Mouse (Mus musculus) limb, embryonic 14.5 days (tissue): ENCODE measurements around the gene Eng. TPM values are rescaled to one million over a fixed set of nuclear protein-coding genes. Genes with fewer than 3 reads are reported as not detected.

Source experiments
- ATAC-seq: fragments of 200-750 bp; cut with Nextera tagmentation; 2 replicates; pipeline ENCODE4 v1.8.0; 2017; ENCODE audit warnings: low read depth, moderate number of reproducible peaks, moderate TSS enrichment; ENCODE audit not compliant: low FRiP score
- DNase-seq: peaks from one replicate; pipeline ENCODE4 v3.0.0-alpha.2; 2015; ENCODE audit warnings: low spot score
- H3K27ac ChIP-seq: fragments of 300-500 bp; sonication (generic); replicated peaks from 2 replicates; pipeline ENCODE4 v1.5.1; 2014; ENCODE audit warnings: low read depth, mild to moderate bottlenecking, low read length, moderate library complexity, mixed read lengths
- H3K27me3 ChIP-seq: fragments of 300-500 bp; sonication (generic); 2 replicates; pipeline ENCODE4 v1.6.1; 2014; ENCODE audit warnings: low read length, mixed read lengths; ENCODE audit not compliant: control insufficient read depth, insufficient read depth
- H3K36me3 ChIP-seq: fragments of 300-500 bp; sonication (generic); 2 replicates; pipeline ENCODE4 v1.6.1; 2014; ENCODE audit warnings: mild to moderate bottlenecking, low read length, moderate library complexity, mixed read lengths; ENCODE audit not compliant: control insufficient read depth, insufficient read depth
- H3K4me1 ChIP-seq: fragments of 300-500 bp; sonication (generic); 2 replicates; pipeline ENCODE4 v1.6.1; 2014; ENCODE audit warnings: antibody characterized with exemption, low read length, mixed read lengths; ENCODE audit not compliant: control insufficient read depth, insufficient read depth
- H3K4me2 ChIP-seq: fragments of 300-500 bp; sonication (generic); replicated peaks from 2 replicates; pipeline ENCODE4 v1.6.1; 2014; ENCODE audit warnings: low read depth, mild to moderate bottlenecking, low read length, moderate library complexity; ENCODE audit not compliant: severe bottlenecking
- H3K4me3 ChIP-seq: fragments of 300-500 bp; sonication (generic); replicated peaks from 2 replicates; pipeline ENCODE4 v1.5.1; 2014; ENCODE audit warnings: low read length
- H3K9ac ChIP-seq: fragments of 300-500 bp; sonication (generic); 2 replicates; pipeline ENCODE4 v1.6.1; 2014; ENCODE audit warnings: mild to moderate bottlenecking, low read depth, low read length, moderate library complexity; ENCODE audit not compliant: severe bottlenecking
- H3K9me3 ChIP-seq: fragments of 300-500 bp; sonication (generic); 2 replicates; pipeline ENCODE4 v1.6.1; 2016; ENCODE audit warnings: low read length; ENCODE audit not compliant: control insufficient read depth
- POLR2A ChIP-seq: fragments of 200-500 bp; IDR thresholded peaks from 2 replicates; pipeline ENCODE4 v1.8.0; 2012; ENCODE audit warnings: inconsistent platforms, mild to moderate bottlenecking, moderate library complexity, borderline replicate concordance; ENCODE audit not compliant: insufficient read depth, insufficient read length; ENCODE audit errors: extremely low read depth
- WGBS: fragments of 180-500 bp; shearing (Covaris S2); extraction: QIAGEN DNeasy Blood & Tissue Kit; methylation state at CpG from one replicate; pipeline ENCODE4 v1.1.7; 2014; 5-methylcytosine and 5-hydroxymethylcytosine counted together
- polyA plus RNA-seq, 2 experiments: library from polyadenylated mRNA; depleted of rRNA in 1 of 2; stranded (reverse) in 1 of 2; unstranded in 1 of 2; fragments of >200 nt; fragmentation: Nextera tagmentation in 1 of 2; extraction: Ambion mirVana in 1 of 2; gene quantifications; 2 replicates each; pipeline versions ENCODE4 v1.2.1 to v1.2.3; 2012 to 2014

Eng gene
- polyA plus RNA-seq, 2 experiments = 49.3 to 61.4 TPM

- H3K4me1 ChIP-seq = peaks cover 22% of the 10 kb centered on the region
- H3K27me3 ChIP-seq = no peaks in the 10 kb centered on the region
- no peaks in the 10 kb centered on the region for H3K9me3 ChIP-seq
- peak overlapping the region; percentile 79 for H3K4me2 ChIP-seq
- peak overlapping the region; percentile 85 for H3K9ac ChIP-seq
- TF ChIP-seq POLR2A = no peak
- peak; percentile 47; the same call in 1 of the 2 replicates for ATAC-seq
- 0 out of 2 replicates have a peak, but pooled peaks cover 3% of the 10 kb centered on the region for H3K36me3 ChIP-seq
- peak overlapping the region; percentile 35; the same call in 1 of the 2 replicates for H3K27ac ChIP-seq
- DNase-seq = peak; percentile 76
- H3K4me3 ChIP-seq = peak overlapping the region; percentile 82
- WGBS = 10% methylated on average over 26 of the region's 34 CpGs
Observed at GRCm38 (mm10) chr2:32607262-32607947, 39.0 kb upstream of the Eng start.

- WGBS = 5% methylated on average over 25 of the region's 25 CpGs
- Histone ChIP-seq H3K36me3 (peaks cover 8% of the 10 kb centered on the region), H3K4me2 (peak overlapping the region; percentile 79), H3K27me3 (no peaks in the 10 kb centered on the region), H3K9me3 (no peaks in the 10 kb centered on the region), H3K9ac (0 out of 2 replicates have a peak overlapping the region, but pooled peaks have one; percentile 85), H3K27ac (peak overlapping the region; percentile 53; the same call in 1 of the 2 replicates), H3K4me3 (peak overlapping the region; percentile 82), H3K4me1 (peaks cover 22% of the 10 kb centered on the region)
- ATAC-seq (peak; percentile 39), DNase-seq (peak; percentile 69)
- TF ChIP-seq POLR2A = no peak
Observed at GRCm38 (mm10) chr2:32608141-32608777, 38.1 kb upstream of the Eng start.

DNA sequence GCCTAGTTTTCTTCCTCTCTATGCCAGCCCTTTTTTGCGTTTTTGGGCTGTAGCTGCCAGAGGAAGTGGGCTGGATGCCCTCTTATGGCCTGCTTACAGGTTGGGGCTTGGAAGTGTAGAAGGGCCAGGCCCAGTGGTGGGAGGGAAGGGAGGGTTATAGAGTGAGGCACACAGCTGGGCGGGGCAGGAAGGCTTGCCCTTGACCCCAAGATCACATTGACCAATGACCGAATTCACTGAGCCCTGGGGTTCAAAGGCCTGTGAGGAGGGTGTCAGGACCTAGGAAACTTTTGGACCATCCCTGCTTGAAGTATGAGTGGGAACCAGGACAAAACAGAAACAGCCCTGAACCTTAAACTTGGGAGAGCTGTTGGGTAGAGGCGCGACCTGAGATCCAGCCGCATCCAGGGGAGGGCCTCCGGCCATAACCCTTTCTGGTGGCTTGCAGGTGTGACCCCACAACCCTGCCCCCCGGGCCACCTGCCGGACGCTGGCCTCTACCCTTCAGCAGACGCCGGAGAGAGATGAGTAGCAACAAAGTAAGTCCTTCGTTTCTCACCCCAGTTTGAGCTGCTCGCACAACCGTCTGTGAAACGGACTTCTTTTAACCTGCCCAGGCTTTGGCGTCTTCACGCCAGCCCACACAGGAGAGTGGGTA is 37.5 kb upstream of the Eng start:
- ATAC-seq (no peak), DNase-seq (no peak)
- Histone ChIP-seq H3K27me3 (no peaks in the 10 kb centered on the region), H3K4me2 (peak overlapping the region; percentile 79), H3K4me3 (peak overlapping the region; percentile 82), H3K27ac (peak overlapping the region; percentile 53; the same call in 1 of the 2 replicates), H3K9me3 (no peaks in the 10 kb centered on the region), H3K36me3 (peaks cover 13% of the 10 kb centered on the region), H3K9ac (no peak overlapping the region), H3K4me1 (peaks cover 22% of the 10 kb centered on the region)
- no peak for TF ChIP-seq POLR2A
- 46% methylated on average over 18 of the region's 18 CpGs for WGBS

GRCm38 (mm10) chr2:32610610-32611229 is 35.7 kb upstream of the Eng start:
- Histone ChIP-seq H3K36me3 (peaks cover 24% of the 10 kb centered on the region), H3K4me3 (peak overlapping the region; percentile 29), H3K27ac (no peak overlapping the region), H3K27me3 (no peaks in the 10 kb centered on the region), H3K9ac (peak overlapping the region; percentile 6; the same call in 1 of the 2 replicates), H3K4me1 (peaks cover 22% of the 10 kb centered on the region), H3K9me3 (no peaks in the 10 kb centered on the region), H3K4me2 (peak overlapping the region; percentile 44)
- peak; percentile 59 for DNase-seq
- TF ChIP-seq POLR2A = no peak
- no peak for ATAC-seq
- WGBS = 17% methylated on average over 23 of the region's 23 CpGs

DNA sequence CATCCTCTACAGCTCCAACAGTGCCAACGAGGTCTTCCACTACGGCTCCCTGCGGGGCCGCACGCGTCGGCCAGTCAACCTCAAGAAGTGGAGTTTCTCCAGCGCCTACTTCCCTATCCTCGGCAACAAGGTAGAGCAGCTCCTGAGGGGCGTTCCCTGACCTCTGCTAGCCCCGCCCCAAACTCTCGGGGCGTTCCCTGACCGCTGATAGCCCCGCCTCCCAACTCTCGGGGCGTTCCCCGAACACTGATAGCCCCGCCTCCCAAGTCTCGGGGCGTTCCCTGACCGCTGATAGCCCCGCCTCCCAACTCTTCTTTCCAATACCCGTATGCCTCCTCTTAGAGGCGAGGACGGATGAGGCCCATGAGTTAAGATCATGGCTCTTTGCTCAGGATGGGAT is 34.1 kb upstream of the Eng start:
- no peak for TF ChIP-seq POLR2A
- Histone ChIP-seq H3K9ac (no peak overlapping the region), H3K9me3 (no peaks in the 10 kb centered on the region), H3K4me1 (peaks cover 20% of the 10 kb centered on the region), H3K4me2 (no peak overlapping the region), H3K4me3 (no peak overlapping the region), H3K27me3 (no peaks in the 10 kb centered on the region), H3K27ac (no peak overlapping the region), H3K36me3 (peaks cover 34% of the 10 kb centered on the region)
- ATAC-seq (no peak), DNase-seq (no peak)
- WGBS = 70% methylated on average over 26 of the region's 26 CpGs
